Mouse (Mus musculus) mesoderm, embryonic 11.5 days (tissue): Measurements from ENCODE around the gene Cntnap5a.
A peak's percentile ranks its signal among the peaks of the same experiment; 100 is the strongest.
"Not testable (repeated sequence)": the region's sequence is repeated elsewhere in the genome, so short reads cannot be mapped to it uniquely, and the experiment has no call there.

ENCODE experiments used
- DNase-seq: peaks from one replicate; pipeline ENCODE4 v3.0.0-alpha.2; 2012; ENCODE audit warnings: low read depth, low spot score

Gene Cntnap5a

GRCm38 (mm10) chr1:116044083-116044482 lies 359.5 kb downstream of the Cntnap5a start:
- no peak for DNase-seq

- no peak for DNase-seq
Measured at GRCm38 (mm10) chr1:116107010-116107723, 422.6 kb downstream of the Cntnap5a start.

GRCm38 (mm10) chr1:116107724-116108058 lies 423.1 kb downstream of the Cntnap5a start:
- no peak for DNase-seq

GRCm38 (mm10) chr1:116108381-116108780 lies 423.8 kb downstream of the Cntnap5a start:
- DNase-seq, result no peak

GRCm38 (mm10) chr1:116125767-116126166 lies 441.2 kb downstream of the Cntnap5a start:
- DNase-seq, result peak; percentile 53

- no peak for DNase-seq
Measured at GRCm38 (mm10) chr1:116127085-116127484, 442.5 kb downstream of the Cntnap5a start.

- DNase-seq, result peak; percentile 31
Measured at GRCm38 (mm10) chr1:116128450-116129246, 444.1 kb downstream of the Cntnap5a start.

GRCm38 (mm10) chr1:116132471-116132870 lies 447.9 kb downstream of the Cntnap5a start:
- no peak for DNase-seq

- DNase-seq, result no peak
Measured at GRCm38 (mm10) chr1:116149764-116150369, 465.3 kb downstream of the Cntnap5a start.

GRCm38 (mm10) chr1:116184471-116184870 lies 499.9 kb downstream of the Cntnap5a start:
- DNase-seq, result no peak

- not testable (repeated sequence) for DNase-seq
Measured at GRCm38 (mm10) chr1:116188142-116188541, 503.6 kb downstream of the Cntnap5a start.

- DNase-seq, result no peak
Measured at GRCm38 (mm10) chr1:116192299-116192698, 507.7 kb downstream of the Cntnap5a start.

- no peak for DNase-seq
Measured at GRCm38 (mm10) chr1:116216883-116217282, 532.3 kb downstream of the Cntnap5a start.

- no peak for DNase-seq
Measured at GRCm38 (mm10) chr1:116240538-116240937, 556.0 kb downstream of the Cntnap5a start.

GRCm38 (mm10) chr1:116243856-116244255 lies 559.3 kb downstream of the Cntnap5a start:
- DNase-seq, result no peak

- DNase-seq, result no peak
Measured at GRCm38 (mm10) chr1:116281144-116281543, 596.6 kb downstream of the Cntnap5a start.

GRCm38 (mm10) chr1:116283968-116284367 lies 599.4 kb downstream of the Cntnap5a start:
- peak; percentile 16 for DNase-seq

GRCm38 (mm10) chr1:116306555-116306954 lies 622.0 kb downstream of the Cntnap5a start:
- no peak for DNase-seq

GRCm38 (mm10) chr1:116311512-116311911 lies 627.0 kb downstream of the Cntnap5a start:
- no peak for DNase-seq

- peak; percentile 6 for DNase-seq
Measured at GRCm38 (mm10) chr1:116313269-116313668, 628.7 kb downstream of the Cntnap5a start.

- no peak for DNase-seq
Measured at GRCm38 (mm10) chr1:116324505-116324904, 639.9 kb downstream of the Cntnap5a start.

- DNase-seq, result no peak
Measured at GRCm38 (mm10) chr1:116353669-116354068, 669.1 kb downstream of the Cntnap5a start.
